Mouse (Mus musculus) liver, embryonic 15.5 days (tissue): ENCODE results near the gene Klhl29. TPM values are rescaled to one million over a fixed set of nuclear protein-coding genes. Genes with fewer than 3 reads are reported as not detected.

Experiments used
- ATAC-seq: fragments of 200-750 bp; cut with Nextera tagmentation; 2 replicates; pipeline ENCODE4 v1.8.0; 2017; ENCODE audit warnings: moderate number of reproducible peaks, mild to moderate bottlenecking, moderate library complexity; ENCODE audit not compliant: insufficient read depth
- H3K27ac ChIP-seq: fragments of 300-500 bp; sonication (generic); replicated peaks from 2 replicates; pipeline ENCODE4 v1.5.1; 2015; ENCODE audit warnings: mild to moderate bottlenecking, inconsistent platforms
- H3K27me3 ChIP-seq: fragments of 300-500 bp; sonication (generic); 2 replicates; pipeline ENCODE4 v1.6.1; 2015; ENCODE audit warnings: mild to moderate bottlenecking, inconsistent platforms
- H3K36me3 ChIP-seq: fragments of 300-500 bp; sonication (generic); replicated peaks from 2 replicates; pipeline ENCODE4 v1.6.1; 2015; ENCODE audit warnings: moderate library complexity, mild to moderate bottlenecking, inconsistent platforms
- H3K4me1 ChIP-seq: fragments of 300-500 bp; sonication (generic); replicated peaks from 2 replicates; pipeline ENCODE4 v1.6.1; 2015; ENCODE audit warnings: inconsistent platforms
- H3K4me2 ChIP-seq: fragments of 300-500 bp; sonication (generic); 2 replicates; pipeline ENCODE4 v1.6.1; 2015; ENCODE audit warnings: moderate library complexity, mild to moderate bottlenecking, inconsistent platforms
- H3K4me3 ChIP-seq: fragments of 300-500 bp; sonication (generic); replicated peaks from 2 replicates; pipeline ENCODE4 v1.5.1; 2015; ENCODE audit warnings: mild to moderate bottlenecking, inconsistent platforms
- H3K9ac ChIP-seq: fragments of 300-500 bp; sonication (generic); 2 replicates; pipeline ENCODE4 v1.6.1; 2015; ENCODE audit warnings: moderate library complexity, mild to moderate bottlenecking, inconsistent platforms
- H3K9me3 ChIP-seq: fragments of 300-500 bp; sonication (generic); replicated peaks from 2 replicates; pipeline ENCODE4 v1.6.1; 2016; ENCODE audit warnings: inconsistent platforms
- WGBS: fragments of 180-500 bp; shearing (Covaris S2); methylation state at CpG from one replicate; pipeline ENCODE4 v1.1.7; 2015; ENCODE audit warnings: mixed read lengths; ENCODE audit not compliant: insufficient replicate concordance; 5-methylcytosine and 5-hydroxymethylcytosine counted together
- polyA plus RNA-seq: library from polyadenylated mRNA; unstranded; fragments of >200 nt; fragmentation: Nextera tagmentation; extraction: Ambion mirVana; gene quantifications from 2 replicates; pipeline ENCODE4 v1.2.1, GENCODE M21; 2015

Gene Klhl29
- polyA plus RNA-seq, 1 experiment from 2014 or later = 0.07 TPM

GRCm38 (mm10) chr12:5189446-5190150 is 185.9 kb downstream of the Klhl29 start:
- no peak for ATAC-seq

GRCm38 (mm10) chr12:5188899-5189298 is 186.6 kb downstream of the Klhl29 start:
- H3K9ac ChIP-seq = no peak overlapping the region
- no peak overlapping the region for H3K27ac ChIP-seq
- 41% methylated on average over 7 of the region's 7 CpGs for WGBS
- H3K9me3 ChIP-seq = no peaks in the 10 kb centered on the region
- no peaks in the 10 kb centered on the region for H3K36me3 ChIP-seq
- H3K4me1 ChIP-seq = no peaks in the 10 kb centered on the region
- no peak overlapping the region for H3K4me3 ChIP-seq
- ATAC-seq = no peak
- no peak overlapping the region for H3K4me2 ChIP-seq
- H3K27me3 ChIP-seq = no peaks in the 10 kb centered on the region

More at GRCm38 (mm10) chr12:5189446-5190150, 185.9 kb downstream of the Klhl29 start:
- WGBS = 38% methylated on average over 15 of the region's 15 CpGs
- no peak overlapping the region for H3K4me3 ChIP-seq
- H3K27ac ChIP-seq = no peak overlapping the region
- H3K9ac ChIP-seq = no peak overlapping the region
- H3K4me2 ChIP-seq = no peak overlapping the region
- H3K9me3 ChIP-seq = no peaks in the 10 kb centered on the region
- no peaks in the 10 kb centered on the region for H3K36me3 ChIP-seq
- H3K4me1 ChIP-seq = no peaks in the 10 kb centered on the region
- no peaks in the 10 kb centered on the region for H3K27me3 ChIP-seq

- no peaks in the 10 kb centered on the region for H3K9me3 ChIP-seq
- no peaks in the 10 kb centered on the region for H3K27me3 ChIP-seq
- H3K36me3 ChIP-seq = no peaks in the 10 kb centered on the region
- no peak overlapping the region for H3K9ac ChIP-seq
- 53% methylated on average over 2 of the region's 2 CpGs for WGBS
- no peak overlapping the region for H3K27ac ChIP-seq
- no peak overlapping the region for H3K4me2 ChIP-seq
- H3K4me1 ChIP-seq = no peaks in the 10 kb centered on the region
- ATAC-seq = no peak
- no peak overlapping the region for H3K4me3 ChIP-seq
These were observed 187.6 kb downstream of the Klhl29 start for GRCm38 (mm10) chr12:5187773-5188333.

GRCm38 (mm10) chr12:5186645-5187044 is 188.8 kb downstream of the Klhl29 start:
- Histone ChIP-seq H3K4me2 (no peak overlapping the region), H3K4me3 (no peak overlapping the region), H3K27ac (no peak overlapping the region), H3K36me3 (no peaks in the 10 kb centered on the region), H3K9ac (no peak overlapping the region), H3K27me3 (no peaks in the 10 kb centered on the region), H3K9me3 (no peaks in the 10 kb centered on the region), H3K4me1 (no peaks in the 10 kb centered on the region)
- WGBS = 62% methylated on average over 1 of the region's 1 CpGs
- no peak for ATAC-seq

GRCm38 (mm10) chr12:5185603-5186002 is 189.9 kb downstream of the Klhl29 start:
- no peak overlapping the region for H3K4me3 ChIP-seq
- 66% methylated on average over 6 of the region's 6 CpGs for WGBS
- H3K9ac ChIP-seq = no peak overlapping the region

GRCm38 (mm10) chr12:5182586-5182985 is 192.9 kb downstream of the Klhl29 start:
- ATAC-seq = no peak
- no peak overlapping the region for H3K27ac ChIP-seq
- no peaks in the 10 kb centered on the region for H3K9me3 ChIP-seq
- H3K9ac ChIP-seq = no peak overlapping the region
- H3K36me3 ChIP-seq = no peaks in the 10 kb centered on the region
- H3K4me2 ChIP-seq = no peak overlapping the region
- no peaks in the 10 kb centered on the region for H3K27me3 ChIP-seq
- WGBS = 58% methylated on average over 4 of the region's 4 CpGs
- H3K4me1 ChIP-seq = no peaks in the 10 kb centered on the region
- no peak overlapping the region for H3K4me3 ChIP-seq

More at GRCm38 (mm10) chr12:5185603-5186002, 189.9 kb downstream of the Klhl29 start:
- Histone ChIP-seq H3K27ac (no peak overlapping the region), H3K4me1 (no peaks in the 10 kb centered on the region), H3K36me3 (no peaks in the 10 kb centered on the region), H3K9me3 (no peaks in the 10 kb centered on the region), H3K4me2 (no peak overlapping the region), H3K27me3 (no peaks in the 10 kb centered on the region)
- no peak for ATAC-seq

- H3K9me3 ChIP-seq = no peaks in the 10 kb centered on the region
- no peaks in the 10 kb centered on the region for H3K27me3 ChIP-seq
- no peak overlapping the region for H3K4me3 ChIP-seq
- WGBS = 64% methylated on average over 4 of the region's 4 CpGs
- no peak overlapping the region for H3K9ac ChIP-seq
- H3K27ac ChIP-seq = no peak overlapping the region
- H3K36me3 ChIP-seq = no peaks in the 10 kb centered on the region
- H3K4me1 ChIP-seq = no peaks in the 10 kb centered on the region
- H3K4me2 ChIP-seq = no peak overlapping the region
- ATAC-seq = no peak
These were observed 193.3 kb downstream of the Klhl29 start for GRCm38 (mm10) chr12:5182165-5182564.

GRCm38 (mm10) chr12:5176716-5177341 is 198.7 kb downstream of the Klhl29 start:
- Histone ChIP-seq H3K36me3 (no peaks in the 10 kb centered on the region), H3K27me3 (no peaks in the 10 kb centered on the region), H3K4me3 (no peak overlapping the region), H3K27ac (no peak overlapping the region), H3K4me2 (no peak overlapping the region), H3K9me3 (no peaks in the 10 kb centered on the region), H3K4me1 (no peaks in the 10 kb centered on the region), H3K9ac (no peak overlapping the region)
- 55% methylated on average over 5 of the region's 5 CpGs for WGBS
- ATAC-seq = no peak

GRCm38 (mm10) chr12:5166141-5166540 is 209.3 kb downstream of the Klhl29 start:
- H3K4me2 ChIP-seq = no peak overlapping the region
- H3K27me3 ChIP-seq = no peaks in the 10 kb centered on the region
- ATAC-seq = no peak
- H3K4me1 ChIP-seq = no peaks in the 10 kb centered on the region
- H3K4me3 ChIP-seq = no peak overlapping the region
- WGBS = 43% methylated on average over 6 of the region's 6 CpGs
- no peak overlapping the region for H3K9ac ChIP-seq
- H3K9me3 ChIP-seq = no peaks in the 10 kb centered on the region
- H3K27ac ChIP-seq = no peak overlapping the region
- no peaks in the 10 kb centered on the region for H3K36me3 ChIP-seq

GRCm38 (mm10) chr12:5165411-5165810 is 210.1 kb downstream of the Klhl29 start:
- no peaks in the 10 kb centered on the region for H3K9me3 ChIP-seq
- no peaks in the 10 kb centered on the region for H3K27me3 ChIP-seq
- no peak for ATAC-seq
- no peak overlapping the region for H3K27ac ChIP-seq
- H3K4me3 ChIP-seq = no peak overlapping the region
- no peak overlapping the region for H3K4me2 ChIP-seq
- no peaks in the 10 kb centered on the region for H3K4me1 ChIP-seq
- no peak overlapping the region for H3K9ac ChIP-seq
- H3K36me3 ChIP-seq = no peaks in the 10 kb centered on the region
- WGBS = 50% methylated on average over 9 of the region's 9 CpGs

GRCm38 (mm10) chr12:5162672-5163071 is 212.8 kb downstream of the Klhl29 start:
- Histone ChIP-seq H3K4me1 (no peaks in the 10 kb centered on the region), H3K4me3 (no peak overlapping the region), H3K9me3 (no peaks in the 10 kb centered on the region), H3K27me3 (no peaks in the 10 kb centered on the region), H3K4me2 (no peak overlapping the region), H3K27ac (no peak overlapping the region), H3K9ac (no peak overlapping the region), H3K36me3 (no peaks in the 10 kb centered on the region)
- 57% methylated on average over 6 of the region's 6 CpGs for WGBS
- no peak for ATAC-seq
